Comparison of ENCODE assay signal across 8 mouse cellular contexts in genomic region chr9:42573616-42574350, GRCm38 (mm10).
DNase-seq lines count a peak whose midpoint lies in the region; ATAC-seq and TF ChIP-seq lines count a peak whose summit lies in the region.
"Had no signal": no experiment of that assay in that cellular context is flagged by ENCODE, and none has a peak within 500 bp of the region (broad histone marks: within the 10 kb centered on the region; RNA-seq: fewer than 3 reads in every experiment).

No protein-coding gene starts in this region.

- no peaks in the 10 kb centered on the region for H3K36me3 ChIP-seq in limb, embryonic 14.5 days (ENCODE audit: control insufficient read depth, insufficient read depth, low read length)
- H3K36me3 ChIP-seq in stomach, postnatal 0 days (ENCODE audit: control insufficient read depth, insufficient read depth, low read length): no peaks in the 10 kb centered on the region
- no peaks in the 10 kb centered on the region for H3K36me3 ChIP-seq in lung, postnatal 0 days (ENCODE audit: insufficient read depth, low read length)

- WGBS in limb, embryonic 14.5 days: 43% methylated on average over 14 of the region's 14 CpGs
- 60% methylated on average over 14 of the region's 14 CpGs for WGBS in stomach, postnatal 0 days
- 55% methylated on average over 14 of the region's 14 CpGs for WGBS in lung, postnatal 0 days

- H3K9ac ChIP-seq in limb, embryonic 14.5 days (ENCODE audit: low read depth, low read length, severe bottlenecking): no peak overlapping the region
- H3K9ac ChIP-seq in stomach, postnatal 0 days (ENCODE audit: low read length): no peak overlapping the region
- H3K9ac ChIP-seq in lung, postnatal 0 days (replicated peaks; ENCODE audit: low read depth): no peak overlapping the region

- TF ChIP-seq EP300 in stomach, postnatal 0 days (optimal IDR thresholded peaks at IDR 0.05): no peak
- TF ChIP-seq EP300 in lung, postnatal 0 days (IDR thresholded peaks at IDR 0.05): no peak

- no peak overlapping the region for H3K27ac ChIP-seq in left cerebral cortex, adult 2 months
- H3K27ac ChIP-seq in limb, embryonic 14.5 days (replicated peaks; ENCODE audit: low read depth, low read length): no peak overlapping the region
- H3K27ac ChIP-seq in stomach, postnatal 0 days (replicated peaks): no peak overlapping the region
- H3K27ac ChIP-seq in lung, postnatal 0 days (ENCODE audit: low read length): no peak overlapping the region

- no peaks in the 10 kb centered on the region for H3K27me3 ChIP-seq in limb, embryonic 14.5 days (ENCODE audit: control insufficient read depth, insufficient read depth, low read length)
- no peaks in the 10 kb centered on the region for H3K27me3 ChIP-seq in stomach, postnatal 0 days (ENCODE audit: control insufficient read depth, insufficient read depth, low read length)
- no peaks in the 10 kb centered on the region for H3K27me3 ChIP-seq in lung, postnatal 0 days (replicated peaks; ENCODE audit: insufficient read depth, low read length)

- DNase-seq in left cerebral cortex, adult 2 months (ENCODE audit: extremely low spot score in 1 of 2, low spot score in 2 of 2): peak; percentile 29 to 54
- DNase-seq in left cerebral cortex, postnatal 10 days (ENCODE audit: extremely low spot score in 1 of 2, low spot score in 2 of 2): no peak
- peak; percentile 2 for DNase-seq in forelimb bud, embryonic 11.5 days (ENCODE audit: low read depth, low spot score)
- no peak for DNase-seq in limb, embryonic 14.5 days (ENCODE audit: low spot score)
- DNase-seq in stomach, postnatal 0 days (ENCODE audit: low spot score): no peak
- DNase-seq in lung, postnatal 0 days (ENCODE audit: low spot score): no peak
- no peak for DNase-seq in adrenal gland, postnatal 10 days
- DNase-seq: heart, adult 11 months had no signal

- TF ChIP-seq CTCF in left cerebral cortex, adult 2 months (IDR thresholded peaks at IDR 0.05): no peak
- no peak for TF ChIP-seq CTCF in stomach, postnatal 0 days (IDR thresholded peaks at IDR 0.05; ENCODE audit: low read depth)
- no peak for TF ChIP-seq CTCF in lung, postnatal 0 days (IDR thresholded peaks at IDR 0.05)

- no peak for ATAC-seq in limb, embryonic 14.5 days (ENCODE audit: low FRiP score, low read depth)
- peak; percentile 38; the same call in 1 of the 2 replicates for ATAC-seq in stomach, postnatal 0 days (ENCODE audit: low FRiP score, low TSS enrichment)
- ATAC-seq in lung, postnatal 0 days: no peak

- H3K9me3 ChIP-seq in limb, embryonic 14.5 days (ENCODE audit: control insufficient read depth, low read length): no peaks in the 10 kb centered on the region
- H3K9me3 ChIP-seq in stomach, postnatal 0 days (ENCODE audit: control insufficient read depth, low read length): no peaks in the 10 kb centered on the region
- no peaks in the 10 kb centered on the region for H3K9me3 ChIP-seq in lung, postnatal 0 days (ENCODE audit: low read length)

- no peak overlapping the region for H3K4me3 ChIP-seq in left cerebral cortex, adult 2 months
- H3K4me3 ChIP-seq in limb, embryonic 14.5 days (replicated peaks; ENCODE audit: low read length): no peak overlapping the region
- H3K4me3 ChIP-seq in stomach, postnatal 0 days (ENCODE audit: low read depth, low read length): no peak overlapping the region
- no peak overlapping the region for H3K4me3 ChIP-seq in lung, postnatal 0 days (ENCODE audit: low read depth, low read length)

- 0 out of 2 replicates have a peak overlapping the region, but pooled peaks have one; percentile 10 for H3K4me2 ChIP-seq in limb, embryonic 14.5 days (replicated peaks; ENCODE audit: low read depth, low read length, severe bottlenecking)
- no peak overlapping the region for H3K4me2 ChIP-seq in stomach, postnatal 0 days (replicated peaks; ENCODE audit: low read depth)
- no peak overlapping the region for H3K4me2 ChIP-seq in lung, postnatal 0 days (replicated peaks; ENCODE audit: low read depth, low read length)

- TF ChIP-seq POLR2A in limb, embryonic 14.5 days (IDR thresholded peaks at IDR 0.05; ENCODE audit: borderline replicate concordance, extremely low read depth, insufficient read depth, insufficient read length): no peak

- H3K4me1 ChIP-seq in limb, embryonic 14.5 days (ENCODE audit: control insufficient read depth, insufficient read depth, low read length): no peaks in the 10 kb centered on the region
- H3K4me1 ChIP-seq in stomach, postnatal 0 days (replicated peaks; ENCODE audit: control insufficient read depth, insufficient read depth): no peaks in the 10 kb centered on the region
- no peaks in the 10 kb centered on the region for H3K4me1 ChIP-seq in lung, postnatal 0 days (ENCODE audit: insufficient read depth, low read depth, low read length)

- intact Hi-C loops in left cerebral cortex, adult 2 months (cut with DNase I): loop anchor here (1.0 kb wide), 1 partner anchor 371 kb away; the partner anchor contains the start of gene Grik4
- intact Hi-C loops in left cerebral cortex, postnatal 10 days (cut with DNase I): no loop called here

Comparison
In these comparisons a context has a peak if more than half of its experiments do, and no peak if none do; other contexts are left out.
1. DNase-seq: peak in left cerebral cortex, adult 2 months (2 of 2) and forelimb bud, embryonic 11.5 days (single experiment); none in left cerebral cortex, postnatal 10 days (0 of 2), limb, embryonic 14.5 days (single experiment), stomach, postnatal 0 days (single experiment), lung, postnatal 0 days (single experiment) and adrenal gland, postnatal 10 days (single experiment).